Mouse (Mus musculus) adrenal gland, adult 8-10 months (tissue): ENCODE data around the gene Phactr1. TPM values are rescaled to one million over a fixed set of nuclear protein-coding genes. Genes with fewer than 3 reads are reported as not detected.

Experiments used
- DNase-seq: peaks from one replicate; pipeline ENCODE4 v3.0.0; 2022
- total RNA-seq, 4 experiments: library from RNA; stranded (reverse); gene quantifications; 2 replicates each; pipeline ENCODE4 v1.2.4; 2022

Phactr1 gene
- total RNA-seq, 4 experiments from 2014 or later, result 7.6 to 17.8 (median 12.5) TPM

GRCm38 (mm10) chr13:43132859-43133258 lies 452.4 kb downstream of the Phactr1 start:
- no peak for DNase-seq

- no peak for DNase-seq
Observed at GRCm38 (mm10) chr13:43133400-43133799, 453.0 kb downstream of the Phactr1 start.

DNA sequence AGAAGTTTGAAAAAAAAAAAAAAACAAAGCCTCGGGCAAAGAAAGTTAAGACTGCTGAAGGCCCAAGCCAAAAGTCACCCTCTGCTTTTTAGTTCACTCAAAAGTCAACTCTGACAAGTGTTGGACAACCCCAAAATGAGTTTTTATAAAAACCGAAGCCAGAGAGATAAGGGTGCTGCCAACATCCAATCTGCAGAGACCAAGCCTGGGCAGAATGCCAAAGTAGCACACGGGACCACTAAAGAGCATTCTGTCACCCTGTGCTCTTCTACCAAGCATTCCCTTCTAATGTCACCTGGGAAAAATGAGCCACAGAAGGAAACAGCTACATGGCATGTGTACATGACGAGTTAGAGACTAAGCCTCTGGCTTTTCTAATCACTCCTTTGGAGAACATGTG lies 454.0 kb downstream of the Phactr1 start:
- no peak for DNase-seq

DNA sequence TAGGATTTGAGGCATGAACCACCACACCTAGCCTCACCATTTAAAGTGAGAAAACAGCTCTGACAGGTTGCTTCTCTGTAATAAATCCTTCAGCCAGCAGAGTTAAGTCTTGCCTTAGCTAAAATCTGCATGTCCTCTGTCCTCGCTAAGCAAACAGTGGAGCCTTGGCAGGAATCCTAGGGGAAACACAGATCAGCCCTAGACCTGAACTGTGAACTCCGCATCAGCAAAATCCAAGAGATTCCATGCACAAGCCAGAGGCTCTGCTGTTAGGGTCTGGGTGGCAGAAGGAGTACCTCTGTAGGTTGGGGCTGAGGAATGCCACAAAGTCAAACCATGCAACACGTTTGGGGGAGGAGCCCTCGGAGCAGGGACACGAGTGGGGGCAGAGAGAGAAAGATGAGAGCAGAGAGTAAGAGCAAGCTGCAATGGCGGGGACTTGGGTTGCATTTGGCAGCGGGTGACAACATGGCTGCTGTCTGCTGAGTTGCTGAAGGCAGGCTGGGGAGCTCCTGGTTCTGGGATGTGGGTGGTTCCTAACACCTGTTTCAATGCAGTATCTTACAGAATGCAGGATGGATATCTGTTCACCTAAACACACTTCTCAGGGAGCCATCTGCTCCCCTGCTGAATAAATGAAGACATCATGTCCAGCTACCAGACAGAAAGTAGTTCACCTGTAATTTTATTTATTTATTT lies 464.4 kb downstream of the Phactr1 start:
- DNase-seq, result no peak

DNA sequence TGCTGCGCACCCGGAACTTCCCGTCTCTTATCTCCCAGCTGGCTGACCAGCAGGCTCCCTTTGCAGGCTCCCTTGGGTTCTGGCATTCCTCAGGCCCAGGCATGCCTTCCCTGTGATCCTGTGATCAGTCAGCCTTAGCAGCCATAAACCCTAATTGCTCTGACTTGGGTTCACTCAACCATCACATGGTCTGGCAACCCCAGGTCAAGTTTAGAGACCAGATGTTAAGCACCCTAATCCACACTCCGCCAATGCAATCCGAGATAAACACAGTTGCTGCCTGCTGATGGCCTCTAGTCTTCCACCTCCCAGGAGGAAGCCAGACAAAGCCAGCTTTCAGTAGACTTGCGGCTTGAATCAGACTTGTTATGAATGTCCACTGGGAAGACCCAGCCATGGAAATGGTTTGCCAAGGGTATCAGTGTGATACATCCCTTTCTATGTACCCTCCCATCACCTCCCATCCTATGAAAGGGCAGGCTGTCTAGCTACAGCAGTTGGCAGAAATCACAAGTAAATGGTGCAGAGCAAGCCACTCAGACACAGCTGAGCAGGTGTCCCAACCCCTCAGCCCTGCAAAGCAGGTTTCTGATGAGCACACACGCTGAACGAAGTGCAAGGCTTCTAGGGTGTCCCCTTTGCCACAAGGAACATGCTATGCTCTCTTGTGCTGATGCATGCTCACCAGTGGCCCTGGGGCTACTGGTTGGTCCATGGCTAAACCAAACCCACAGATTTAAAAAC lies 466.3 kb downstream of the Phactr1 start:
- DNase-seq, result no peak

DNA sequence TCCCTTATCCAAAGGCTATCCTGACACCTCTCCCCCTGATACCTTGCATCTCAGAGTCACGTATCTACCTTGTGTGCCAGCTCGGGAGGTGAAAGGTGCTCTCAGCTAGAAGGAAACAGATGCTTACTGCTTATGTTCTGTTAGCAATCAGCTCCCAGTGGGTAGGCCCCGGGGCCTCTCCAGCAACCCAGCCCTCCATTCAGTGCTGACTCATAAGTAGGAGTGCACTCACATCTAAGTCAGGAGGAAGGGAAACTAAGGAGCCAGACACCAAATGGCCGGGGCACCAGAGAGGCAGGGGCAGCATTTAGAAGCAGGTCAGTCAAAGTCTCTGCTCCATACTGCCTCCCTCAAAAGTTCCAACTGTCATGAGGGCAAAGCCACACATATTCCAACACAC lies 468.3 kb downstream of the Phactr1 start:
- DNase-seq, result no peak

GRCm38 (mm10) chr13:43149661-43150060 lies 469.2 kb downstream of the Phactr1 start:
- DNase-seq, result no peak

GRCm38 (mm10) chr13:43152005-43152520 lies 471.6 kb downstream of the Phactr1 start:
- DNase-seq, result no peak

DNA sequence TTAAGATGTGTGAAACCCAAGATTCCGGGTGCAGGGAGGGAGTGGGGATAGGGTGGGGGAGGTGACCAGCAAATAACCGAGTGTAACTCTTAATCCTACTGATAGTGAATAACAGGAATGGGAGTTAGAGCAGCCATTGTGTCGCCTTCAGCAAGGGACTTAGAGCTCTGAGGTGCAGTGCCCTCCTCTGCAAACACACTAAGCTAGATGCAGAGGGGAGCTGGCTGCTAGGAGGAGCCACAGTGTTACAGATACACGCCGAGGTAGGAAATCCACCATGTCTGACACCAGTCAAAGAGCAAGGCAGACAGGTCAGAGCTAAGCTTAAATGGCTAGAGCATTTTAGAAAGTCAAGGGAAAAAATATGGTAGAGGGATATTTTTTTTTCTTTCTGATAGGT lies 476.9 kb downstream of the Phactr1 start:
- DNase-seq, result no peak

DNA sequence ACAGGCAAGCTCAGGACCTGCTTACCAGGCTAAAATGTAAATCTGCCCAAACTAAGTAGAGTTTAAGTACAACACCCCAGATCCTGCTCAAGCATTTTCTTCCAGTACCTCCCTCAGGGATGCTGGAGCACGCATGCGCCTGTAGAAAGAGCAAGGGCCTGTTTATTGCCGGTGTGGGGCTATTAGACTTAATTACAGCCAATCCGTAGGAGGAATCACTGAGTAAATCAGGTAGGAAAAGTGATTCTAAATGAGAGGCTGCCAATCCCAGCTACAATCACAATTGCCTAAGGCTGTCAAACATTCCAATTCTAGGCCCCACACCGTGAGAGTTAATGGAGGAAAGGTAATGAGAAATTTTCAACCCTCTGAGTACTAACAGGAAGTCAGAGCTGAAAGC lies 477.9 kb downstream of the Phactr1 start:
- DNase-seq, result no peak

DNA sequence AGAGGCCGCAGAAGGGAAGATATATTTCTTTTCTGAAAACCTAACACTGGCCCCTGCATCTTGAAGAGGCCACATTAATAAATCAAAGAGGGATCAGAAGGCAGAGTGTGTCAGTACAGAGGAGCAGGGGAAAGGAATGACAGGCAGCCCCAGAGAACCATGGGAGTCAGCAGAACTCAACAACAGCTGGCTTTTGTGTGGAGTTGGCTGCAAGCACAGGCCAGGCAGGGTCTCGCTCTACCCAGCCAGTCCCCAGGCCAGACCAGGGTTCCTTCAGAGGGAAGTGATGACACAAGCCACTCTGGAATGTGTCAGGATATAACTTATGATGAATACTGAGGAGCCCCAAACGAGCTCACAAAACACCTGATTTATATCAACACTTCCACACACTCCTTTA lies 479.0 kb downstream of the Phactr1 start:
- no peak for DNase-seq

- DNase-seq, result no peak
Observed at GRCm38 (mm10) chr13:43167721-43168120, 487.3 kb downstream of the Phactr1 start.

GRCm38 (mm10) chr13:43171020-43171710 lies 490.7 kb downstream of the Phactr1 start, which contains the start of gene Tbc1d7:
Gene Tbc1d7 (minus strand): TSS chr13:43171501.
- DNase-seq, result peak; percentile 96

GRCm38 (mm10) chr13:43172036-43172713 lies 491.8 kb downstream of the Phactr1 start:
- DNase-seq, result no peak

GRCm38 (mm10) chr13:43173262-43173661 lies 492.8 kb downstream of the Phactr1 start:
- DNase-seq, result peak; percentile 55

- no peak for DNase-seq
Observed at GRCm38 (mm10) chr13:43176676-43177075, 496.3 kb downstream of the Phactr1 start.

DNA sequence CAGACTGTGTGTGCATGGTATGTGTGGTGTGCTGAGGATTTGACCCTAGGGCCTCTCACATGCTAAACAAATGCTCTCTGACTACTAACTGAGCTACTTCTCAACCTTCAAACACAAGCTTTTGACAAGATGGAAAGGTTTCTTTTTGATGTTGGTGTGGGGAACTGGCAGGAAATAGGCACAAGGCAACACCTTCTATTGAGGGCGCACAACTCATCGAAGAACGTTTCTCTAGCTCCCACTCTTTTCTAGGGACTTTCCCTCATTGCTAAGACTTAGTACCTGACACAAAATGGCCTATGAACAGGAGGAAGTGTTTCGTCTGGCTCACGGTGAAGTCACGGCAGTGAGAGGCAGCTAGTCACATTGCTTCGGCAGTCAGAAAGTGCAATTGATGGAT lies 496.9 kb downstream of the Phactr1 start:
- DNase-seq, result no peak

DNA sequence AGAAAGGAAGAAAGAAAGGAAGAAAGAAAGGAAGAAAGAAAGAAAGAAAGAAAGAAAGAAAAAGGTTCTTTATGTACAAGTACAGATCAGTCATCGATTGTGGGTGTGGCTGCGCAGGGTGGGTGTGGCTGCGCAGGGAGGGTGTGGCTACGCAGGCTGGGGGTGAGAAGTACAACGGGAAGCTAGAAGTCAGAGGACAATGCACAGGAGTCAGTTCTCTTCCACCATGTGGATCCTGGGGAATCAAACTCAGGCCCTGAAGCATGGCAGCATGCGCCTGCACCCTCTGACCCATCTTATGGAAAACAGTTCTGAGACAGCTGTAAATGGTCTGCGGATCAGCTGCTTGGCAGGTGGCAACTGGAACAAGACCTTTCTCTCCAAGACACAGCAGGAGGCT lies 500.7 kb downstream of the Phactr1 start:
- DNase-seq, result no peak

DNA sequence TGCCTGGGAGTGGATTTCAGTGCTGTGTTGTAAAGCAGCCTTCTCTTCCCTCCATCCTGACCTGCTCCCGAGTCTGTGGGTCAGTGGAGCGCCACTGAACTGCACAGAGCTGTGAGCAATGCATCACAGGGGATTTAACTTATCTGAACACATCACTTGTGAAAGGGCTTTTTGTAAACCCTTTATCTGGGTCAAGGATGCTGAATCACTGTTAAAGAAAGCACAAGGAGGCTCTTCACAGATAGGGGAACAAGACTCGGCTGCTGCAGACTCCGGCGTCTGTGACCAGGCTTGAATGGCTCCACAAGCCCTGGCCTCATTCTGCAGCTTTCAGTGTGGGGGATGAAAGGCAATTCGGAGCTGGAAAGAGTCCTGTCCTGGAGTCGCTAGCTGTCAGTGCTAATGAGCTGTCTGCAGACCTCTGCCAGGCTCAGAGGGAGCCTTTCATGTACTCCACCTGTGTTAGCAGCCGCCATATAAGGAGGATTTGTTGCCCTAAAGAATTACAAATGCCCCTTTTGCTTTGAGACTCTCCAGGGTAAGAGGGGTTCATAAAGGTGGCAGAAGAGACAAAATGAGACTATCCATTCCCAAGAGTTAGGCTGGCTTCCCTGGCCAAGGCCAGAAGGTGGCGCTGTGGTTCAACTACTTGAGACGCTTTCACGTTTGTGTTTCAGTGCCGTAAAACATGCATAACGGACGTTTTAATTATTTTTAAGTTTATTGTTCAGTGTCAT lies 502.2 kb downstream of the Phactr1 start:
- peak; percentile 58 for DNase-seq

GRCm38 (mm10) chr13:43183248-43184055 lies 503.0 kb downstream of the Phactr1 start:
- no peak for DNase-seq

DNA sequence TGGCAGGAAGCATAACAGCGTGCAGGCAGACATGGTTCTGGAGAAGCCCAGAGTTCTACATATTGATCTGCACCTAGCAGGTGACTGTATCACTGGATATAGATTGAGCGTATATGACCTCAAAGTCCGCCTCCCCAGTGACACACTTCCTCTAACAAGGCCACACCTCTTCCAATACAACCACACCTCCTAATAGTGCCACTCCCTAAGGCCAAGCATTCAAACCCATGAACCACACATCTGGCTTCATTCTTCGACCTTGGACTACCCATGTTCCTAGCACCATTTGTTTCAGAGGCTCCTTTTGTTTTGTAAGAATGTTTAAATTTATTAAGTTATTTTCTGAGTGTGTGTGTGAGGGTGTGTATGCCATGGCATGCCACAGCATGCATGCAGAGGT lies 507.3 kb downstream of the Phactr1 start:
- no peak for DNase-seq
